Mouse (Mus musculus) embryonic facial prominence, embryonic 13.5 days (tissue): Measurements from ENCODE around the gene Mcm2. TPM values are rescaled to one million over a fixed set of nuclear protein-coding genes. Genes with fewer than 3 reads are reported as not detected.

Source experiments
- ATAC-seq: fragments of 200-750 bp; cut with Nextera tagmentation; 2 replicates; pipeline ENCODE4 v1.8.0; 2017; ENCODE audit warnings: low read depth; ENCODE audit not compliant: insufficient number of reproducible peaks, insufficient read depth, low FRiP score, low TSS enrichment
- H3K27ac ChIP-seq: fragments of 300-500 bp; sonication (generic); 2 replicates; pipeline ENCODE4 v1.5.1; 2015; ENCODE audit warnings: moderate library complexity, mild to moderate bottlenecking, inconsistent platforms
- H3K27me3 ChIP-seq: fragments of 300-500 bp; sonication (generic); 2 replicates; pipeline ENCODE4 v1.6.1; 2015; ENCODE audit warnings: mild to moderate bottlenecking, inconsistent platforms
- H3K36me3 ChIP-seq: fragments of 300-500 bp; sonication (generic); 2 replicates; pipeline ENCODE4 v1.6.1; 2015; ENCODE audit warnings: mild to moderate bottlenecking, inconsistent platforms
- H3K4me1 ChIP-seq: fragments of 300-500 bp; sonication (generic); 2 replicates; pipeline ENCODE4 v1.6.1; 2015; ENCODE audit warnings: inconsistent platforms
- H3K4me2 ChIP-seq: fragments of 300-500 bp; sonication (generic); 2 replicates; pipeline ENCODE4 v1.6.1; 2015; ENCODE audit warnings: moderate library complexity, mild to moderate bottlenecking, inconsistent platforms
- H3K4me3 ChIP-seq: fragments of 300-500 bp; sonication (generic); 2 replicates; pipeline ENCODE4 v1.5.1; 2015; ENCODE audit warnings: mild to moderate bottlenecking, inconsistent platforms
- H3K9ac ChIP-seq: fragments of 300-500 bp; sonication (generic); 2 replicates; pipeline ENCODE4 v1.6.1; 2015; ENCODE audit warnings: mild to moderate bottlenecking, inconsistent platforms
- H3K9me3 ChIP-seq: fragments of 300-500 bp; sonication (generic); 2 replicates; pipeline ENCODE4 v1.6.1; 2016; ENCODE audit warnings: inconsistent platforms
- WGBS: fragments of 180-500 bp; shearing (Covaris S2); methylation state at CpG from one replicate; pipeline ENCODE4 v1.1.7; 2015; ENCODE audit warnings: mixed read lengths; 5-methylcytosine and 5-hydroxymethylcytosine counted together
- polyA plus RNA-seq: library from polyadenylated mRNA; unstranded; fragments of >200 nt; fragmentation: Nextera tagmentation; extraction: Ambion mirVana; gene quantifications from 2 replicates; pipeline ENCODE4 v1.2.1, GENCODE M21; 2015

The Mcm2 gene
- polyA plus RNA-seq, 1 experiment from 2014 or later, result 131 TPM

DNA sequence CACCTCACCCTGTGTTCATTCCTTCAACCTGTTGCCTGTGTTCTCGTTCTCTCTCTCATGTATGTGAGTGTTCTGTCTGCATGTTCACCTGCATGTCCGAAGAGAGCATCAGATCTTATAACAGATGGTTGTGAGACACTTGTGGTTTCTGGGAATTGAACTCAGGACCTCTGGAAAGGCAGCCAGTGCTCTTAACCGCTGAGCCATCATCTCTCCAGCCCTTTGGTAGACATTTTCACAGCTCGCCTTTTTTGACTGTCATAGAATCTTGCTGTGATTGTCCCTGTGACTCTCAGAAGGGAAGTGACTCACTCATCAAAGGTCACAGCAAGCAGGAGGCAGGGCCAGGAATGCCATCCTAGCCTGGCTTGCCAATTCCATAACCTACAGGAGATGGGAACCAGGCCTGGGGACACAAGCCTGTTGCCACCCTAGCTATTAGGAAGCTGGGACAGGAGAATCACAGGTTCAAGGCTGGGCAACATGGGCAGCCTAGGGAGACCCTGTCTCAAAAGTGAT, 5.9 kb upstream of the Mcm2 start:
- WGBS, result 88% methylated on average over 4 of the region's 4 CpGs
- H3K4me2 ChIP-seq, result no peak overlapping the region; the same call in 1 of the 2 replicates
- H3K4me1 ChIP-seq, result peaks cover 41% of the 10 kb centered on the region
- H3K36me3 ChIP-seq, result peaks cover 28% of the 10 kb centered on the region
- H3K9me3 ChIP-seq, result no peaks in the 10 kb centered on the region
- no peak overlapping the region for H3K4me3 ChIP-seq
- no peak overlapping the region for H3K9ac ChIP-seq
- H3K27ac ChIP-seq, result no peak overlapping the region
- ATAC-seq, result no peak
- no peaks in the 10 kb centered on the region for H3K27me3 ChIP-seq

DNA sequence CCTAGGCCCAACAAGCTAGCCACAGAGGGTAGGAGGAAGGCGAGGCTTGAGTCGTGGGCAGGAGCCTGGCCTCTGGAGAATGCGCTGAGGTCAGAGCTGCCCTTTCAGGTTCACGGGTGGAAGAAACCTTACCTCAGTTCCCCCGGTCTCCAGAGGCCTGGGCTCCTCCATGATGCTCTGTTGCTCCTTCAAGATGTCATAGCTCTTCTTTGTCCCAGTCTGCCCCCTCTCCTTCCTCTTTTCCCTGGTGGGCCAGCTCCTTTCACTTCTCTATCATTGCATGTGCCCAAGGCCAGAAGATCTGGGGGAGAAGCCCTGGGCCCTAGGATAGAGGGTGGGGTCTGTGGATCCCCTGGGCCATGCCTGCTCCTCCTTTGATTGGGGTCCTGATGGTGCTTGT, 5.1 kb upstream of the Mcm2 start:
- H3K9me3 ChIP-seq, result no peaks in the 10 kb centered on the region
- peak overlapping the region; percentile 85 for H3K9ac ChIP-seq
- H3K4me1 ChIP-seq, result peaks cover 41% of the 10 kb centered on the region
- no peaks in the 10 kb centered on the region for H3K27me3 ChIP-seq
- H3K4me2 ChIP-seq, result peak overlapping the region; percentile 96
- ATAC-seq, result no peak
- peak overlapping the region; percentile 62 for H3K4me3 ChIP-seq
- 86% methylated on average over 5 of the region's 5 CpGs for WGBS
- H3K36me3 ChIP-seq, result peaks cover 20% of the 10 kb centered on the region
- no peak overlapping the region for H3K27ac ChIP-seq

DNA sequence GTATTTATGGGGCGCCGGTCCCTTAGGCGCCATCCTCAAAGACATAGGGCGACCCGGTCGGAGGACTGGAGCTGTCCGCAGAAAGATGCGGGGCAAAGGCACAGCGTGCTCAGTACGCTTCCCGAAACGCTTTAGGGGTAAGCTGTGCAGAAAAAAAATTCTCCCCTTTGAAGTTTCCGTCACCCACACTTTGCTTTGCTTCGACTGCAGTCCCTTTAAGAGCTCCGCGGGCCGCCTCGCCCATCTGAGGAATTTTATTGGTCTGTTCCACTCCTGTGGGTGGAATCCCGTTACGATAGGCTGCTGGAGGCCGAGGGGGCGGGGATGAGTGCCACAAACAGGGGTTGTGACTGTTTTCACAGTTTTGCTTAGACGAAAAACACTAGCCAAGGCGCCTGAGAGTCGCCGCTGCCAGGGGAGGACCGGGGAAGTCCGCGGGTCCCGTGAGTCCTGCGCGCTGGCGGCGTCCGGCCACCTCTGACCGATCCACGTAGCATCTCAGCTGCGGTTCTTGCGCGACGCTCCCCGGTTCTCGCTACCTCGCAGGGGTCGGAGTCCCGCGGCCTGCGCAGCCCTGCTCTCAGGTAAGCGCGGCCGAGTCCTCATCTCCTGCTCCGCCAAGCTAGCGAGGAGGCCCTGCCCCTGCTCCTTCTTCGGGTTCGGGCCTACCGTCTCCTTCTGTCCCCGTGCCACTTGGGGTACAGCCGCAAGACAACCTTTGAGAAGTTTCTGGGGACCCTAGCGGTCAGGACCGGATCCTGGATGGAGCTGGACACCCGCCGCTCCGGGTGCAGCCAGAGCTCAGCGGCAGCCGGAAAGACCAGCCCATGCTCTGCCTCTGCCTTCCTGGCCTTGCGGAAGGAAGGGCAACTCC, 3.6 kb upstream of the Mcm2 start, which contains the start of gene Tpra1:
Gene Tpra1, plus strand, starts transcription at position 305 of the 874 bp plus-strand sequence.
- H3K4me2 ChIP-seq, result peak within 1 kb of the TSS; percentile 96
- under 1% methylated on average over 66 of the region's 66 CpGs for WGBS
- peaks cover 47% of the 10 kb centered on the region for H3K4me1 ChIP-seq

DNA sequence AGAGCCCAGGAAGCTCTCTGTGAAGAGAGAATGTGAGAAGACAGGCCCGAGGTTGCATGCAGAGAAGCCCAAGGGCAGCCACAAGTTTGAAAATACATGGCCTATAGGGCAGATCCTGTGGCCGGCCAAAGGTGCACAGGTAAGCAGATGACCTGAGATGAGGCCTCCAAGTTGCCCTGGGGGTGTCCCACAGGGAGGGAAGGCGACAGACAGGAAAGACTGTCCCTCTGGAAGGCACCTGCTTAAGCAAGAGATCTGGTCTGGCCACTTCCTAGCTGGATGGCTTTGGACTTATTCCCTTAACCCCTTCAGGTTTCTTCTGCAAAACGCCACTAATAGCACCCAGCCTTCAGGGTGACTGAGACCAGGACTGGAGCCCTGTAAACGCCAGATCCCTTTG, 2.9 kb upstream of the Mcm2 start:
- no peak for ATAC-seq
- no peaks in the 10 kb centered on the region for H3K9me3 ChIP-seq
- peak overlapping the region; percentile 85 for H3K9ac ChIP-seq
- H3K4me3 ChIP-seq, result peak overlapping the region; percentile 62
- H3K36me3 ChIP-seq, result peaks cover 10% of the 10 kb centered on the region
- WGBS, result 3% methylated on average over 5 of the region's 5 CpGs
- H3K27me3 ChIP-seq, result no peaks in the 10 kb centered on the region
- H3K27ac ChIP-seq, result peak overlapping the region; percentile 93
- H3K4me2 ChIP-seq, result peak overlapping the region; percentile 96
- peaks cover 51% of the 10 kb centered on the region for H3K4me1 ChIP-seq

More for the DNA sequence above, 3.6 kb upstream of the Mcm2 start, which contains the start of gene Tpra1:
- ATAC-seq, result peak; percentile 85
- peak within 1 kb of the TSS; percentile 85 for H3K9ac ChIP-seq
- H3K4me3 ChIP-seq, result peak within 1 kb of the TSS; percentile 62
- no peaks in the 10 kb centered on the region for H3K9me3 ChIP-seq
- no peaks in the 10 kb centered on the region for H3K27me3 ChIP-seq
- H3K36me3 ChIP-seq, result peaks cover 7% of the 10 kb centered on the region; the same call in 1 of the 2 replicates
- peak within 1 kb of the TSS; percentile 93 for H3K27ac ChIP-seq

DNA sequence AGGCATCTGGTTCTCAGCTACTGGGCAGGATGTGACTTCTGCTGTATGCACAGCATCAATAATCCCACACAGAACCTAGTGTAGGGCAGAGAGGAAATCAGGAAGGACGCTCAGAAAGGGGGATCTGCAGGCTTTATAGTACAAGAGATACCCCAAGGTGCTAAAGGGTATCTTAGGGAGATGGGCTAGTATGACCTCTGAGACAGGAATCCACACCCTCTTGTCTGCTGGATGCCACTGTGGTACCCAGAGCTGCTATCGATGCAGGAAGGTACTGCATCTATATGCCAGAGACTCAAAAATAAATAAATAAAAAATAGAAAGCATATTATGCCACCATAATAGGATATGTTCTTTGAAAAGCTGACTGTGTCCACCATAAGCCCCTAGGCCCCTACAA, 1.0 kb upstream of the Mcm2 start:
- Histone ChIP-seq H3K9ac (no peak overlapping the region), H3K4me1 (peaks cover 45% of the 10 kb centered on the region), H3K27me3 (no peaks in the 10 kb centered on the region), H3K4me3 (no peak overlapping the region), H3K36me3 (peaks cover 24% of the 10 kb centered on the region), H3K27ac (no peak overlapping the region), H3K4me2 (no peak overlapping the region), H3K9me3 (no peaks in the 10 kb centered on the region)
- 91% methylated on average over 2 of the region's 2 CpGs for WGBS
- no peak for ATAC-seq

DNA sequence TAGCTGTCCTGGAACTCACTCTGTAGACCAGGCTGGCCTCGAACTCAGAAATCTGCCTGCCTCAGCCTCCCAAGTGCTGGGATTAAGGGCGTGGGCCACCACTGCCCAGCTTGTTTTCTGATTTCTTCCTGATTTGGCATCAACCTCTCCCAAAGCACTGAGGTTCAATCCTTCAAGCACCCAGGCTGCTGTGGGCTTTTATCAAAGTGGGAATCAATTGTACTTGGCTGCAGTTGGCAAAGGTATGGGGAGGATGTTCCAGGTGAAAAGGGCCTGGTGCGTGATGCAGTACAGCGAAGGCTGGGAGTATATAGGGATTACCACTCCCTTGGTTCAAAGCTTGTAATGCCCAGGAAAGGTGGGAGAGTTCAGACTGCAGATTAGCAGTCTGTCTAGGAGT, 506 bp upstream of the Mcm2 start:
- H3K4me2 ChIP-seq, result peak overlapping the region; percentile 73
- H3K9ac ChIP-seq, result no peak overlapping the region

DNA sequence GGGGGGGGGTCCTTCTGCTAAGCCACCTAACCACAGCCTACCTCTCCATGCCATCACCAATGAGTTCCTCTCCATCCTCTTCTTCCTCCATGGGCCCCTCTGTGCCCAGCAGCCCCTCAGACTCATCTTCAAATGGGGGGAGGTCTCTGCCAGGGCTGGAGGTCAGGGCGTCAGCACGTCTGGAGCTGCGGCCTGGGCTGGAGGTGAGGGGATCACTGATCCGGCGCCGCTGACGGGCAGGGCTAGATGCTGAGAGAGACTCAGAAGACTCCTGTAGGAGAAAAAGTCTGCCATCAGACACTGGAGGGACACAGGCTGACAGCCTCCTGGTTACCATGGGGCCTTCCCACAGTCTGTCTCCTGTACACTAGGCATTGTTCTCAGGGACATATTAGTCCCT, 1.3 kb downstream of the Mcm2 start:
- no peak overlapping the region for H3K27ac ChIP-seq
- ATAC-seq, result no peak

More for the DNA sequence above, 506 bp upstream of the Mcm2 start:
- peaks cover 29% of the 10 kb centered on the region for H3K36me3 ChIP-seq
- H3K9me3 ChIP-seq, result no peaks in the 10 kb centered on the region
- no peak for ATAC-seq
- H3K27me3 ChIP-seq, result no peaks in the 10 kb centered on the region
- H3K4me3 ChIP-seq, result peak overlapping the region; percentile 75; the same call in 1 of the 2 replicates
- 60% methylated on average over 4 of the region's 4 CpGs for WGBS
- H3K4me1 ChIP-seq, result peaks cover 39% of the 10 kb centered on the region
- H3K27ac ChIP-seq, result peak overlapping the region; percentile 82; the same call in 1 of the 2 replicates

DNA sequence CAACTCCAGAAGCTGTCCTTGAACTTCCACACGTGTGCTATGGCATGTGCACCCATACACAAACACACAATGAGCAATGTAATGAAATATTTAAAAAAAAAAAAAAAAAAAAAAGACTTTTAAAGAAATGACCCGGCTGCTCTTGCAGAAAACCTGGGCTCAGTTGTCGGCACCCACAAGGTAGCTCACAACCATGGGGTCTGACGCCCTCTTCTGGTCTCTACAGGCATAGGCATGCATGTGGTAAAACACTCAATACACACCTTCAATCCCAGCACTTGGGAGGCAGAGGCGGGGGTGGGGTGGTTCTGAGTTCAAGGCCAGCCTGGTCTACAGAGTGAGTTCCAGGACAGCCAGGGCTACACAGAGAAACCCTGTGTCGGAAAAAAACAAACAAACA, 2.6 kb downstream of the Mcm2 start:
- Histone ChIP-seq H3K9me3 (no peaks in the 10 kb centered on the region), H3K27me3 (no peaks in the 10 kb centered on the region), H3K4me3 (no peak overlapping the region), H3K9ac (no peak overlapping the region), H3K4me1 (peaks cover 20% of the 10 kb centered on the region), H3K27ac (no peak overlapping the region), H3K4me2 (no peak overlapping the region), H3K36me3 (peaks cover 61% of the 10 kb centered on the region)
- ATAC-seq, result no peak
- 88% methylated on average over 6 of the region's 6 CpGs for WGBS

More for the DNA sequence above, 1.3 kb downstream of the Mcm2 start:
- Histone ChIP-seq H3K9ac (peak overlapping the region; percentile 69), H3K9me3 (no peaks in the 10 kb centered on the region), H3K4me2 (peak overlapping the region; percentile 73), H3K27me3 (no peaks in the 10 kb centered on the region), H3K4me1 (peaks cover 27% of the 10 kb centered on the region), H3K4me3 (peak overlapping the region; percentile 75), H3K36me3 (peaks cover 48% of the 10 kb centered on the region)
- 73% methylated on average over 7 of the region's 7 CpGs for WGBS

DNA sequence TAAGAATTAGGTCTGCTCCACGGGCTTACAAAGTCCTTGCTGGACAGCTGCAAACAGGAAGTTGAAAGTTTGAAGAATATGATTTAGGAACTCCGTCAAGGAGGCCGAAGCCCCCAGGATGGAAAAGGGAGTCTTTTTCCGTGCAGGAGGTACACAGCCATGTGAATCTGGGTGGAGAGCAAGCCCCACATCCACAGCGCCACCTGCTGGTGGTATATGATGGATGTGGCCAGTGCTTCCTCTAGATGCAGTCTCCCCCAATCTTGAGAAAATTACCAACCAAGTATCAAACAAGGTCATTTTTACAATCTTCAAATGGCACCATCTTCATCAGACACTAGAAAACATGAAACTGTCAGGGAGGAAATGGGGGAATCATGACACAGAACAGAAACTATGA, 5.0 kb downstream of the Mcm2 start:
- no peak overlapping the region for H3K27ac ChIP-seq
- peaks cover 19% of the 10 kb centered on the region for H3K4me1 ChIP-seq
- no peak overlapping the region for H3K9ac ChIP-seq
- H3K27me3 ChIP-seq, result no peaks in the 10 kb centered on the region
- ATAC-seq, result no peak
- H3K4me3 ChIP-seq, result no peak overlapping the region
- H3K9me3 ChIP-seq, result no peaks in the 10 kb centered on the region
- 66% methylated on average over 5 of the region's 5 CpGs for WGBS
- peaks cover 84% of the 10 kb centered on the region for H3K36me3 ChIP-seq
- H3K4me2 ChIP-seq, result no peak overlapping the region

DNA sequence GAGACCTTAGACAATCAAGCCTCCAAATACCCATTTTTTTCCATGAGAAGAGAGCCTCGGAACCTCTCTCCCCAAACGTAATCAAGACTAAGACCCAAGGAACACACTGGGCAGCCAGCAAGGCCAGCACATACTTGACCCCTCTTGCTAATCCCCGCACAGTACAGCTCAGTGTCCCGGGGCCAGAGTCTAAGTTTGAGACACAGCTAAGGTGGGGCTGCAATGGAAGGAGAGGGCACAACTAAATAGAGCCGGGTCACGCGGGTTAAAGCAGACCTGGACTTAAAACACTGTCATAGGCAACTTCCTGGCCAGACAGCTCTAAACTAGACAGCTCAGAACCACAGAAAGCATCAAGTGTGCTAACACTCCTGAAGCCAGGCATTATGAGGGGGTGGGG, 7.7 kb downstream of the Mcm2 start:
- Histone ChIP-seq H3K9me3 (no peaks in the 10 kb centered on the region), H3K27me3 (no peaks in the 10 kb centered on the region), H3K36me3 (peaks cover 100% of the 10 kb centered on the region), H3K4me3 (no peak overlapping the region), H3K9ac (no peak overlapping the region), H3K4me1 (peaks cover 5% of the 10 kb centered on the region; the same call in 1 of the 2 replicates), H3K4me2 (no peak overlapping the region), H3K27ac (no peak overlapping the region)
- no peak for ATAC-seq
- 92% methylated on average over 7 of the region's 7 CpGs for WGBS

DNA sequence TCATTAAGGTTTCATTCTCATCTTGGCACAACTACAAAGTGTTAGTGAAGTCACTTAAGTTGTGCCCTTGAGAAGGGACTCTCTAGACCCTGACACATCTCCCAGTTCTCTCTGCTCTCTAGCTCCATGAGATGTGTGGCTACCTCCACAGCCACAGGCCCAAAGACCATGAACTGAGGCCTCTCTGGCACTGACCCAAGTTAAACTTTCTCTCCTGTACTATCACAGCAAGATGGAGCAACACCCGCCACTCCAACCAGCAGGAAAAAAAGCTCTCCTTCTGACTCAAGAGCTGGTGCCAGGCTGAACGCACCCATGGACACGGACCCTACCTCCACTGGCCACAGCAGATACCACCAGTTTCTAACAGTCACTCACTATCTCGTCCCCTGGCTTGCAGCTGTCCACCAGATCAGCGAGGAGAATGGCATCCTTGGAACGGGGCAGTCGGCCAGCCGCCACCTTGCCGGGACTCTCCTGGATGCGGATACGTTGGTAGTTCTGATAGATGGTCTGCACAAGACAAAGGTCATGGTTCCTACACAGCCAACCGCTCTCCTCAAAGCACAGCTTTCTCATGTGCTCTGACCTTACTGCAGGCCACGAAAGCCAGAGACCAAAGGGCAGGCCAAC, 9.1 kb downstream of the Mcm2 start:
- Histone ChIP-seq H3K9ac (no peak overlapping the region), H3K4me1 (no peaks in the 10 kb centered on the region), H3K27me3 (no peaks in the 10 kb centered on the region), H3K9me3 (no peaks in the 10 kb centered on the region), H3K4me2 (no peak overlapping the region), H3K36me3 (peaks cover 100% of the 10 kb centered on the region), H3K4me3 (no peak overlapping the region), H3K27ac (no peak overlapping the region)
- WGBS, result 94% methylated on average over 13 of the region's 13 CpGs
- no peak for ATAC-seq
